Comparison of ENCODE assay signal across 8 mouse cellular contexts in genomic region chr8:129263211-129263927, GRCm38 (mm10). TPM values are rescaled to one million over a fixed set of nuclear protein-coding genes. Genes with fewer than 3 reads are reported as not detected.
A peak's percentile ranks its signal among the peaks of the same experiment; 100 is the strongest.
DNase-seq lines count a peak whose midpoint lies in the region; ATAC-seq and TF ChIP-seq lines count a peak whose summit lies in the region.
"Not testable (repeated sequence)": the region's sequence is repeated elsewhere in the genome, so short reads cannot be mapped to it uniquely, and the experiment has no call there.

No protein-coding gene starts in this region.

- H3K27ac ChIP-seq in forebrain, embryonic 12.5 days: 0 out of 2 replicates have a peak overlapping the region, but pooled peaks have one; percentile 59
- H3K27ac ChIP-seq in heart, postnatal 0 days (ENCODE audit: low read depth); neural tube, embryonic 11.5 days (ENCODE audit: low read depth, low read length); stomach, postnatal 0 days (replicated peaks): not testable (repeated sequence)
- peak overlapping the region; percentile 65 for H3K27ac ChIP-seq in liver, embryonic 15.5 days (replicated peaks)

- H3K9ac ChIP-seq in forebrain, embryonic 12.5 days: peak overlapping the region; percentile 49
- H3K9ac ChIP-seq in heart, postnatal 0 days (replicated peaks; ENCODE audit: low read depth, low read length): not testable (repeated sequence)
- peak overlapping the region; percentile 43; the same call in 1 of the 2 replicates for H3K9ac ChIP-seq in liver, embryonic 15.5 days
- H3K9ac ChIP-seq in neural tube, embryonic 11.5 days (ENCODE audit: low read length): peak overlapping the region; percentile 58
- H3K9ac ChIP-seq in stomach, postnatal 0 days (ENCODE audit: low read length): peak overlapping the region; percentile 48; the same call in 1 of the 2 replicates

- peak overlapping the region; percentile 77 for H3K4me3 ChIP-seq in E14TG2a.4 (replicated peaks; ENCODE audit: low read length)
- peak overlapping the region; percentile 50 for H3K4me3 ChIP-seq in forebrain, embryonic 12.5 days (replicated peaks)
- H3K4me3 ChIP-seq in heart, postnatal 0 days (ENCODE audit: low read depth, low read length): peak overlapping the region; percentile 62
- H3K4me3 ChIP-seq in liver, embryonic 15.5 days (replicated peaks): peak overlapping the region; percentile 67
- H3K4me3 ChIP-seq in neural tube, embryonic 11.5 days (ENCODE audit: low read depth, low read length): peak overlapping the region; percentile 44
- peak overlapping the region; percentile 53 for H3K4me3 ChIP-seq in stomach, postnatal 0 days (ENCODE audit: low read depth, low read length)

- TF ChIP-seq EP300 in heart, postnatal 0 days (IDR thresholded peaks at IDR 0.05; ENCODE audit: low read depth); stomach, postnatal 0 days (optimal IDR thresholded peaks at IDR 0.05): not testable (repeated sequence)

- peaks cover 19% of the 10 kb centered on the region for H3K36me3 ChIP-seq in E14TG2a.4 (ENCODE audit: insufficient read depth, low read length)
- H3K36me3 ChIP-seq in forebrain, embryonic 12.5 days (replicated peaks): peaks cover 13% of the 10 kb centered on the region
- not testable (repeated sequence) for H3K36me3 ChIP-seq in heart, postnatal 0 days (replicated peaks; ENCODE audit: control insufficient read depth, insufficient read depth, low read length); neural tube, embryonic 11.5 days (ENCODE audit: control insufficient read depth, insufficient read depth, low read length); stomach, postnatal 0 days (ENCODE audit: control insufficient read depth, insufficient read depth, low read length)
- H3K36me3 ChIP-seq in liver, embryonic 15.5 days (replicated peaks): peaks cover 12% of the 10 kb centered on the region

- H3K9me3 ChIP-seq in E14TG2a.4 (ENCODE audit: low read length): peaks cover 44% of the 10 kb centered on the region
- H3K9me3 ChIP-seq in forebrain, embryonic 12.5 days; heart, postnatal 0 days (replicated peaks; ENCODE audit: control insufficient read depth, low read length); liver, embryonic 15.5 days (replicated peaks); neural tube, embryonic 11.5 days (ENCODE audit: control insufficient read depth, low read length); stomach, postnatal 0 days (ENCODE audit: control insufficient read depth, low read length): not testable (repeated sequence)

- peak; percentile 98 for ATAC-seq in forebrain, embryonic 12.5 days (ENCODE audit: low FRiP score)
- peak; percentile 95 for ATAC-seq in heart, postnatal 0 days (ENCODE audit: insufficient read depth, low read depth)
- peak; percentile 96 for ATAC-seq in liver, embryonic 15.5 days (ENCODE audit: insufficient read depth)
- peak; percentile 98 for ATAC-seq in neural tube, embryonic 11.5 days (ENCODE audit: insufficient read depth, low FRiP score, low TSS enrichment)
- ATAC-seq in stomach, postnatal 0 days (ENCODE audit: low FRiP score, low TSS enrichment): peak; percentile 98

- H3K4me1 ChIP-seq in E14TG2a.4 (replicated peaks; ENCODE audit: low read depth, low read length); forebrain, embryonic 12.5 days; heart, postnatal 0 days (ENCODE audit: control insufficient read depth, insufficient read depth); liver, embryonic 15.5 days (replicated peaks); neural tube, embryonic 11.5 days (ENCODE audit: control insufficient read depth, insufficient read depth, low read length); stomach, postnatal 0 days (replicated peaks; ENCODE audit: control insufficient read depth, insufficient read depth): not testable (repeated sequence)

- TF ChIP-seq CTCF in E14TG2a.4 (conservative IDR thresholded peaks at IDR 0.05; ENCODE audit: low read length); heart, postnatal 0 days (IDR thresholded peaks at IDR 0.05; ENCODE audit: low read depth); stomach, postnatal 0 days (IDR thresholded peaks at IDR 0.05; ENCODE audit: low read depth): not testable (repeated sequence)

- under 1% methylated on average over 24 of the region's 24 CpGs for WGBS in forebrain, embryonic 12.5 days
- WGBS in heart, postnatal 0 days: under 1% methylated on average over 23 of the region's 24 CpGs
- WGBS in liver, embryonic 15.5 days (ENCODE audit: insufficient replicate concordance): under 1% methylated on average over 24 of the region's 24 CpGs
- 1% methylated on average over 23 of the region's 24 CpGs for WGBS in neural tube, embryonic 11.5 days
- 1% methylated on average over 23 of the region's 24 CpGs for WGBS in stomach, postnatal 0 days

- DNase-seq in c-Kit-positive CD71-positive TER-119-positive erythroid progenitor cells, embryonic 14.5 days (ENCODE audit: low spot score): peak; percentile 47
- DNase-seq in heart, postnatal 0 days (ENCODE audit: low spot score): peak; percentile 33
- peak; percentile 81 to 89 for DNase-seq in kidney, postnatal 4 days
- DNase-seq in neural tube, embryonic 11.5 days (ENCODE audit: low spot score): peak; percentile 79
- DNase-seq in stomach, postnatal 0 days (ENCODE audit: low spot score): peak; percentile 69

- not testable (repeated sequence) for H3K27me3 ChIP-seq in E14TG2a.4 (ENCODE audit: insufficient read depth, low read length); forebrain, embryonic 12.5 days; heart, postnatal 0 days (ENCODE audit: control insufficient read depth, insufficient read depth, low read length); liver, embryonic 15.5 days; neural tube, embryonic 11.5 days (ENCODE audit: control insufficient read depth, insufficient read depth, low read length); stomach, postnatal 0 days (ENCODE audit: control insufficient read depth, insufficient read depth, low read length)

- peak overlapping the region; percentile 63 for H3K4me2 ChIP-seq in forebrain, embryonic 12.5 days
- peak overlapping the region; percentile 63 for H3K4me2 ChIP-seq in heart, postnatal 0 days (ENCODE audit: low read depth, low read length)
- H3K4me2 ChIP-seq in liver, embryonic 15.5 days: peak overlapping the region; percentile 73
- peak overlapping the region; percentile 46 for H3K4me2 ChIP-seq in neural tube, embryonic 11.5 days (ENCODE audit: low read depth)
- peak overlapping the region; percentile 58 for H3K4me2 ChIP-seq in stomach, postnatal 0 days (replicated peaks; ENCODE audit: low read depth)

RNA-seq across cellular contexts. Expression of gene 2610044O15Rik8, which starts 29.2 kb away (rescaled TPM):
- 25.5 and 27.1 TPM in 2 replicates for polyA plus RNA-seq in forebrain, embryonic 12.5 days (2016; fragmentation: Nextera tagmentation; extraction: Ambion mirVana)
- 4.3 and 16.9 TPM in 2 replicates for total RNA-seq in heart, postnatal 0 days (2014; rRNA removed; ENCODE audit: low replicate concordance)
- polyA plus RNA-seq in heart, postnatal 0 days (2015; fragmentation: Nextera tagmentation; extraction: Ambion mirVana): 20.7 and 23.5 TPM in 2 replicates
- 5.3 and 6.0 TPM in 2 replicates for polyA plus RNA-seq in liver, embryonic 15.5 days (2015; fragmentation: Nextera tagmentation; extraction: Ambion mirVana)
- 25.7 and 29.3 TPM in 2 replicates for polyA plus RNA-seq in neural tube, embryonic 11.5 days (2014; fragmentation: Nextera tagmentation; extraction: Ambion mirVana)
- 15.4 and 15.9 TPM in 2 replicates for polyA plus RNA-seq in stomach, postnatal 0 days (2015; fragmentation: Nextera tagmentation; extraction: Ambion mirVana)

Comparison
In these comparisons a context has a peak if more than half of its experiments do, and no peak if none do; other contexts are left out.
1. DNase-seq: peak in every context shown above with its lines; median percentile 85 in kidney, postnatal 4 days; 79 in neural tube, embryonic 11.5 days; 69 in stomach, postnatal 0 days; 47 in c-Kit-positive CD71-positive TER-119-positive erythroid progenitor cells, embryonic 14.5 days; 33 in heart, postnatal 0 days.